Mouse (Mus musculus) C2C12 (cell line): ENCODE measurements around the gene Tsnax. TPM values are rescaled to one million over a fixed set of nuclear protein-coding genes. Genes with fewer than 3 reads are reported as not detected.

Experiments used
- H3K27me3 ChIP-seq: one replicate; pipeline ENCODE4 v1.6.1; 2011; ENCODE audit not compliant: control insufficient read depth, insufficient read depth, insufficient read length
- H3K36me3 ChIP-seq: one replicate; pipeline ENCODE4 v1.6.1; 2011; ENCODE audit not compliant: control insufficient read depth, insufficient read depth
- H3K4me3 ChIP-seq: one replicate; pipeline ENCODE4 v1.5.1; 2011; ENCODE audit warnings: mild to moderate bottlenecking, control low read depth; ENCODE audit not compliant: poor library complexity, insufficient read depth, severe bottlenecking
- H3K79me2 ChIP-seq: one replicate; pipeline ENCODE4 v1.6.1; 2011; ENCODE audit not compliant: control insufficient read depth, insufficient read depth
- H3K79me3 ChIP-seq: one replicate; pipeline ENCODE4 v1.6.1; 2011; ENCODE audit warnings: low read depth, control low read depth
- H3ac ChIP-seq: one replicate; pipeline ENCODE3; 2011; ENCODE audit warnings: low read depth; ENCODE audit not compliant: control insufficient read depth, insufficient read length
- CEBPB ChIP-seq: IDR thresholded peaks from one replicate; pipeline ENCODE4 v1.6.1; 2011; ENCODE audit warnings: low read depth, mild to moderate bottlenecking, control low read depth, moderate library complexity
- CTCF ChIP-seq: IDR thresholded peaks from one replicate; pipeline ENCODE4 v1.5.1; 2011; ENCODE audit not compliant: control insufficient read depth, insufficient read depth, insufficient read length
- FOSL1 ChIP-seq: IDR thresholded peaks from one replicate; pipeline ENCODE4 v1.8.0; 2011; ENCODE audit warnings: mild to moderate bottlenecking, low read length; ENCODE audit not compliant: poor library complexity, insufficient read depth, severe bottlenecking
- MAX ChIP-seq: IDR thresholded peaks from one replicate; pipeline ENCODE4 v1.6.1; 2011; ENCODE audit warnings: mild to moderate bottlenecking, control low read depth
- MYOD1 ChIP-seq: IDR thresholded peaks from one replicate; pipeline ENCODE4 v1.6.1; 2011; ENCODE audit warnings: low read depth; ENCODE audit not compliant: control insufficient read depth, insufficient read length
- MYOG ChIP-seq: IDR thresholded peaks from one replicate; pipeline ENCODE4 v1.6.1; 2011; ENCODE audit not compliant: control insufficient read depth, insufficient read length; ENCODE audit errors: extremely low read depth
- USF1 ChIP-seq: IDR thresholded peaks from one replicate; pipeline ENCODE4 v1.6.1; 2011; ENCODE audit warnings: low read depth, mild to moderate bottlenecking, control low read depth, moderate library complexity
- microRNA-seq: library from miRNA; unstranded; fragments of <30 nt; microRNA quantifications from one replicate; pipeline ENCODE4, GENCODE M21; 2019; ENCODE audit warnings: borderline microRNAs expressed
- polyA plus RNA-seq: library from polyadenylated mRNA; unstranded; fragments of >200 nt; fragmentation: generic; extraction: Trizol; gene quantifications from one replicate; pipeline ENCODE4 v1.2.1, GENCODE M21; 2012; ENCODE audit warnings: missing spikeins

Gene Tsnax
- polyA plus RNA-seq, 1 experiment: 50.9 TPM

DNA sequence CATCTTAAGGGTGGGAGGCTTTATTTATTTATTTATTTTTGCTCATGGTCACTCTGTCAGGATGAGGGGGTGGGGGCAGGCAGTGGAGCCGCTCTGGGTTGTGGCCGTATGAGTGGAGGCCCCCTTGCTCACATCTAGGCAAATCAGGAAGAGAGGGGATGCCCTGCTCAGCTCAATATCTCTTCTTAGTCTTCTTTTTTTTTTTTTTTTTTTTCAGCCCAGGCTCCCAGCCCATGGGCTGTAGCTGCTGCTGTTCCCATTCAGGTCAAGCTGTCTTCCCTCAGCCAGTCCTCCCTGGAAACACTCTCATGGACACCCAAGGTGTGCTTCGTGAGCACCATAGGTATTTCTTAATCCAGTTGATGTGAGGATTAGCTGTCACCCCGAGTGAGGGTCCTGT lies 62.6 kb downstream of the Tsnax start:
- no peaks in the 10 kb centered on the region for H3K79me3 ChIP-seq
- no peaks in the 10 kb centered on the region for H3K36me3 ChIP-seq
- no peak overlapping the region for H3ac ChIP-seq
- H3K4me3 ChIP-seq: no peak overlapping the region
- TF ChIP-seq FOSL1 (no peak), CTCF (no peak), MYOD1 (no peak), MYOG (no peak), CEBPB (no peak), MAX (no peak), USF1 (no peak)
- H3K79me2 ChIP-seq: no peaks in the 10 kb centered on the region
- H3K27me3 ChIP-seq: peaks cover 44% of the 10 kb centered on the region

DNA sequence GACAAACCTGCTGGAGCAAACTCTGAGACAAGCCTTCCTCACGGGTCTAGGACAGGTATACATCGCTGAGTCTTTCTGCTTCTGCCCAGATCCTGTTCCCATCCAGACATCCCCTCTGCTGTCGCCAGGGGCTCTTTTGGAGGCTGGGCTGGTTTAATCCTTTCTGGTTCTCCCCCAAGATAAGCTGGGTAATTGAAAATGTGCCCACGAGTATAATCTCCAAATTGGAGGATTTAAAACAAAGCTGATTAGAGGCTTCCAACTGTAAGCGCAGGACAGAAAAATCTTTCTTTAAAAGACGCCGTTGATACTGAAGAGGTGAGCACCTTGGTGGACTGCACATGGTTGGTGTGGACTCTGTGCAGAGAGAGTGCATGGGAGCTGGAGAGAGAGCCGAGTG lies 64.5 kb downstream of the Tsnax start:
- Histone ChIP-seq H3K27me3 (peaks cover 44% of the 10 kb centered on the region), H3K4me3 (no peak overlapping the region), H3K36me3 (no peaks in the 10 kb centered on the region), H3K79me3 (no peaks in the 10 kb centered on the region), H3ac (no peak overlapping the region), H3K79me2 (no peaks in the 10 kb centered on the region)
- no peak for TF ChIP-seq MYOG
- TF ChIP-seq USF1: no peak
- no peak for TF ChIP-seq MAX
- no peak for TF ChIP-seq CEBPB
- no peak for TF ChIP-seq CTCF
- no peak for TF ChIP-seq FOSL1
- TF ChIP-seq MYOD1: no peak

DNA sequence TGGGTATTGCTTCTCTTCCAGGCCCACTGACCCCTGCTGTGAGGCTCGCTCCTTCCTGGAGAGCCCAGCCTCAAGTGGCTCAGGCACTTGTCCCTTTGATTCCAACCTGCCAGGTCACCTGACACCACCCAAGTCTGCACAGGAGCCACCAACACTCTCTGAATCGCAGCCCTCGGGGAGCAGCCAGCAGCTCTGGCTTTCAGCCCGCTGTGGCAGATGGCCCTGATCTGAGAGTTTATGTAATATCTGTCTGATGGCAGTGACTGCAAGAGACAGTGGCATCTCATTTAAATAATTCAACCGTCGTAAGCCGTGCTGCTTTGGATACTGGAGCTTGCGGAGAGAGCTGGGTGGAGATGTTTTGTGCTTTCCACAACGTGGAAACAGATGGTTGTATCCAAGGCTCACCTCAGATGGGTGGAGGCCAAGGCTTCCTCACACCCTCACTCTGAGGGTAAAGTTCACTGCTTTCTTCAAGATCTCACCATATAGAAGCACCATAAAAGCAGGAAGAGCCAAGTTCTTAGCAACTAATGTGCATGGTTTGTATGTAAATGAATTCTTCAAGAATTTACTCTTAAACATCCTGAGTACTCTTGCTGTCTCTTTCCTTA lies 66.1 kb downstream of the Tsnax start:
- Histone ChIP-seq H3K79me3 (no peaks in the 10 kb centered on the region), H3K4me3 (no peak overlapping the region), H3K27me3 (peaks cover 41% of the 10 kb centered on the region), H3K36me3 (no peaks in the 10 kb centered on the region), H3K79me2 (no peaks in the 10 kb centered on the region), H3ac (no peak overlapping the region)
- no peak for TF ChIP-seq CEBPB
- TF ChIP-seq USF1: no peak
- no peak for TF ChIP-seq FOSL1
- no peak for TF ChIP-seq MYOD1
- no peak for TF ChIP-seq CTCF

DNA sequence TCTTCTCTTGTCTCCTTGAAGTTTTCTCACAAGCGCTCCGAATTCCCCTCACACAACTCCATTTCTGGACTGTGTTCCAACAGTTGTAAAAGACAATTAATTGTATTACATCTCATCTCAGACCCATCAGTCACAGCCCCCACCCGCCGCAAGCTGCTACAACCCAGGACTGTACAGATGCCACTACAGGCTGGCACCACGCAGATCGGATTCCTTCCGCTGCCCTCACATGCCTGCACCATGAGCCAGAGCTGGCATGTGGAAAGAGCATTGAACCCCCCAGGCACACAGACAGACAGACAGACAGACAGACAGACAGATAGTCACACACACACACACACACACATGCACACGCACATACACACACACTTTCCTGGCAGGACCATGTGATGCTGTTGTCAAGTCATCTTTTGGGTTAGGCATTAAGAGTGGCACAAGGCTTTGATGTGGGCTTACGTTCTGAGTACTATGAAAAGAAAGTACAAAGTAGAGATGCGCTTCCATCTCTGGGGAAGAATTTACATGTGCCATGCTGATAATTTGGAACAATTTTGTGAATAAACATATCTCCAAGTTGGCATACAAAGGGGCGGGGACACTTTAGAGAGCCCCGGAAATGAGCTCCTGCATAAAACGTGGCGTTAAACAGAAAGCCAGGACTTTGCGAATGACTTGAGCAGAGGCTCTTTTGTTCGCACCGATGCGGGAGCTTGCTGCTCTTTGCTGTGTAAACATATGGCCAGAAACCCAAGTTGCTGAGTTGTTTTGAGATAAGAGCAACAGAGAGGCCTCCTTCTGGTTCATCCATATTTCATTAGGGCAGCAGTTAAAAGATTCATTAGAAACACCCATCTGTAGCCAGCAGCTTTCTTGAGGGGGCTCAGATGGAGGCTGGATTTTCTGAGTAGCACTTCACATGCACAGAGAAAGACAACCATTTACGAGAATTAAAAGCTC lies 67.9 kb downstream of the Tsnax start:
- Histone ChIP-seq H3ac (no peak overlapping the region), H3K4me3 (no peak overlapping the region), H3K36me3 (no peaks in the 10 kb centered on the region), H3K79me2 (no peaks in the 10 kb centered on the region), H3K79me3 (no peaks in the 10 kb centered on the region), H3K27me3 (peaks cover 28% of the 10 kb centered on the region)
- TF ChIP-seq MAX (no peak), CEBPB (no peak), MYOD1 (no peak), FOSL1 (no peak), USF1 (no peak), CTCF (no peak), MYOG (no peak)

DNA sequence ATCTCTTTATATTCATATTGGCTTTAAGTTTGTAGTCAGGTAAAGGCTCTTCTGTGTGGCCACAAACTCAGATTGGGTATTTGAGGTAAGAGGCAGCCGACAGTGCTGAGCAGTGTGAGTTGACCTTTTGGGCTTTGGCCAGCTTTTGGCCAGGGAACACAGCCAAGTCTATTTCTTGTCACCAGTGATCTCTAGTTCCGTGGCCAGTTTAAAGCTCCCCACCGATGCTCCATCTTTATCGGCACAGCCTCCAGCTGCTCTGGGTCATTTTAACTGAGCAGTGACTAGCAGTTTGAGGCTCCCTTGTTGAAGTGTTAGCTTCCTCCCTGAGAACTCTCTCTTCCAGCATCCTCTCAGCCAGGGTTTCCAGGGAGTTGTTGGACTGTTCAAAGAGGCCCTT lies 70.9 kb downstream of the Tsnax start:
- Histone ChIP-seq H3K79me2 (no peaks in the 10 kb centered on the region), H3K36me3 (no peaks in the 10 kb centered on the region), H3K27me3 (peaks cover 2% of the 10 kb centered on the region), H3K79me3 (no peaks in the 10 kb centered on the region), H3ac (no peak overlapping the region), H3K4me3 (no peak overlapping the region)
- no peak for TF ChIP-seq MYOD1
- TF ChIP-seq FOSL1: no peak
- no peak for TF ChIP-seq CTCF
- no peak for TF ChIP-seq USF1
- no peak for TF ChIP-seq MAX
- no peak for TF ChIP-seq MYOG
- TF ChIP-seq CEBPB: no peak

Small RNAs within 50 kb of the gene (microRNA-seq; reads per million reads assigned to microRNA genes)
- gene Gm22197: not detected

Other genes starting within 250 kb of the Tsnax start
- gene Trim67, start 219.9 kb upstream of the Tsnax start, polyA plus RNA-seq: not detected
- gene Gnpat, start 150.0 kb upstream of the Tsnax start, polyA plus RNA-seq: 59.9 TPM
- gene 2810004N23Rik, start 149.9 kb upstream of the Tsnax start, polyA plus RNA-seq: 27.9 TPM
- 10.7 TPM for gene Exoc8, start 115.3 kb upstream of the Tsnax start, polyA plus RNA-seq
- 9.1 TPM for gene Sprtn, start 115.1 kb upstream of the Tsnax start, polyA plus RNA-seq
- gene Egln1, start 63.7 kb upstream of the Tsnax start, polyA plus RNA-seq: 29.7 TPM
- 0.12 TPM for gene Disc1, start 41.2 kb downstream of the Tsnax start, polyA plus RNA-seq